In genomic region chr11:112783401-112784346, GRCm38 (mm10) we compare ENCODE assay signal across 9 mouse cellular contexts. TPM values are rescaled to one million over a fixed set of nuclear protein-coding genes. Genes with fewer than 3 reads are reported as not detected.
DNase-seq lines count a peak whose midpoint lies in the region; ATAC-seq and TF ChIP-seq lines count a peak whose summit lies in the region.
"Had no signal": no experiment of that assay in that cellular context is flagged by ENCODE, and none has a peak within 500 bp of the region (broad histone marks: within the 10 kb centered on the region; RNA-seq: fewer than 3 reads in every experiment).

No protein-coding gene starts in this region.

- no peak for TF ChIP-seq EP300 in heart, adult 2 months (IDR thresholded peaks at IDR 0.05; ENCODE audit: insufficient read depth, low read depth, low read length)
- TF ChIP-seq EP300 in ES-Bruce4 (IDR thresholded peaks at IDR 0.05; ENCODE audit: insufficient read depth, low read depth, low read length), result no peak

- intact Hi-C loops in heart, adult 2 months (cut with DNase I), result loop anchor here (2.0 to 5.0 kb wide), 3 partner anchors 69 to 1126 kb away; no protein-coding TSS in a partner anchor
- intact Hi-C loops in heart, postnatal 36 days (cut with DNase I), result loop anchor here (2.0 kb wide), 2 partner anchors 67 to 381 kb away; no protein-coding TSS in a partner anchor

- TF ChIP-seq POLR2A in heart, adult 2 months (IDR thresholded peaks at IDR 0.05; ENCODE audit: insufficient read depth, low read depth, low read length), result no peak
- no peak for TF ChIP-seq POLR2A in ES-Bruce4 (IDR thresholded peaks at IDR 0.05; ENCODE audit: insufficient read depth, low read length)
- TF ChIP-seq POLR2A in embryonic fibroblast, embryonic 13.5 days (IDR thresholded peaks at IDR 0.05; ENCODE audit: low read depth, low read length), result no peak
- no peak for TF ChIP-seq POLR2A in olfactory bulb, adult 2 months (IDR thresholded peaks at IDR 0.05; ENCODE audit: insufficient read depth, low read depth, low read length)

- H3K4me1 ChIP-seq in heart, adult 2 months (ENCODE audit: control insufficient read depth, insufficient read depth, low read length), result no peaks in the 10 kb centered on the region; the same call in 1 of the 2 replicates
- no peaks in the 10 kb centered on the region for H3K4me1 ChIP-seq in ES-Bruce4 (ENCODE audit: control insufficient read depth, insufficient read depth, low read length)
- H3K4me1 ChIP-seq in embryonic fibroblast, embryonic 13.5 days (ENCODE audit: control insufficient read depth, insufficient read depth, low read length), result peaks cover 3% of the 10 kb centered on the region; the same call in 1 of the 2 replicates
- H3K4me1 ChIP-seq in limb, embryonic 10.5 days, result peaks cover 83% of the 10 kb centered on the region
- peaks cover 34% of the 10 kb centered on the region for H3K4me1 ChIP-seq in olfactory bulb, adult 2 months (ENCODE audit: control insufficient read depth, insufficient read depth, low read length)

- H3K4me3 ChIP-seq in heart, adult 2 months, result peak overlapping the region; percentile 34; the same call in 1 of the 2 replicates
- peak overlapping the region; percentile 59 for H3K4me3 ChIP-seq in ES-Bruce4 (ENCODE audit: low read depth, low read length)
- H3K4me3 ChIP-seq in embryonic fibroblast, embryonic 13.5 days (ENCODE audit: insufficient read depth, low read length), result peak overlapping the region; percentile 76
- H3K4me3 ChIP-seq in limb, embryonic 10.5 days, result peak overlapping the region; percentile 78
- peak overlapping the region; percentile 47 for H3K4me3 ChIP-seq in olfactory bulb, adult 2 months (ENCODE audit: insufficient read depth, low read depth, low read length)

- 3% methylated on average over 42 of the region's 42 CpGs for WGBS in heart, adult 2 months
- under 1% methylated on average over 42 of the region's 42 CpGs for WGBS in limb, embryonic 10.5 days
- WGBS in olfactory bulb, adult 2 months, result under 1% methylated on average over 42 of the region's 42 CpGs

- H3K27me3 ChIP-seq in heart, adult 2 months (ENCODE audit: control insufficient read depth, insufficient read depth, low read length), result peaks cover 30% of the 10 kb centered on the region
- peaks cover 35% of the 10 kb centered on the region for H3K27me3 ChIP-seq in ES-Bruce4 (ENCODE audit: control insufficient read depth, insufficient read depth, low read length, poor library complexity, severe bottlenecking)
- peaks cover 24% of the 10 kb centered on the region for H3K27me3 ChIP-seq in limb, embryonic 10.5 days (ENCODE audit: low read depth, poor library complexity, severe bottlenecking)
- H3K27me3 ChIP-seq: Patski had no signal

- H3K27ac ChIP-seq in heart, adult 2 months, result no peak overlapping the region
- no peak overlapping the region for H3K27ac ChIP-seq in ES-Bruce4 (ENCODE audit: insufficient read depth, low read length)
- peak overlapping the region; percentile 28; the same call in 1 of the 2 replicates for H3K27ac ChIP-seq in embryonic fibroblast, embryonic 13.5 days (ENCODE audit: insufficient read depth, low read length)
- peak overlapping the region; percentile 93 for H3K27ac ChIP-seq in limb, embryonic 10.5 days
- no peak overlapping the region; the same call in 1 of the 2 replicates for H3K27ac ChIP-seq in olfactory bulb, adult 2 months (ENCODE audit: insufficient read depth, low read depth, low read length)

- DNase-seq in heart, adult 2 months, result peak; percentile 8 to 33
- DNase-seq in heart, postnatal 36 days, result no peak
- DNase-seq in limb, embryonic 10.5 days (ENCODE audit: low spot score), result peak; percentile 67
- DNase-seq in cerebellum, adult 11 months, result no peak

- no peak overlapping the region for H3K9ac ChIP-seq in heart, adult 2 months (ENCODE audit: low read depth, low read length)
- no peak overlapping the region for H3K9ac ChIP-seq in ES-Bruce4 (ENCODE audit: low read depth, poor library complexity, severe bottlenecking)

- H3K9me3 ChIP-seq in ES-Bruce4 (replicated peaks; ENCODE audit: control insufficient read depth, insufficient read depth, low read length, poor library complexity, severe bottlenecking), result no peaks in the 10 kb centered on the region
- H3K9me3 ChIP-seq in limb, embryonic 10.5 days (replicated peaks), result no peaks in the 10 kb centered on the region

- H3K79me2 ChIP-seq in heart, adult 2 months (replicated peaks; ENCODE audit: control insufficient read depth, insufficient read depth, low read length), result no peaks in the 10 kb centered on the region

- no peak for ATAC-seq in megakaryocyte, adult 5-6 weeks (ENCODE audit: poor library complexity, severe bottlenecking)

- no peak for TF ChIP-seq CTCF in heart, adult 2 months (IDR thresholded peaks at IDR 0.05)
- no peak for TF ChIP-seq CTCF in ES-Bruce4 (IDR thresholded peaks at IDR 0.05; ENCODE audit: low read depth, low read length)
- TF ChIP-seq CTCF in embryonic fibroblast, embryonic 13.5 days (IDR thresholded peaks at IDR 0.05; ENCODE audit: borderline replicate concordance, insufficient read depth, low read length), result no peak
- TF ChIP-seq CTCF in olfactory bulb, adult 2 months (IDR thresholded peaks at IDR 0.05; ENCODE audit: insufficient read depth, low read depth, low read length), result no peak

- H3K36me3 ChIP-seq in heart, adult 2 months (ENCODE audit: control insufficient read depth, insufficient read depth, low read length), result no peaks in the 10 kb centered on the region
- no peaks in the 10 kb centered on the region for H3K36me3 ChIP-seq in ES-Bruce4 (ENCODE audit: control insufficient read depth, insufficient read depth, low read length, poor library complexity, severe bottlenecking)
- H3K36me3 ChIP-seq in limb, embryonic 10.5 days, result peaks cover 21% of the 10 kb centered on the region

RNA-seq across cellular contexts. Expression of gene Sox9, which starts 1.6 kb away (rescaled TPM):
- total RNA-seq in heart, adult 2 months (2021), result 1 to 10 TPM; 1.3 to 1.5 TPM
- polyA plus RNA-seq in heart, adult 2 months (2012; rRNA removed), result 1.9 and 2.7 TPM in 2 replicates
- 1 to 10 TPM; 1.8 to 2.6 TPM for total RNA-seq in heart, postnatal 36 days (2021)
- polyA plus RNA-seq in ES-Bruce4 (2011; ENCODE audit: insufficient read depth, insufficient read length, low read depth, missing spikeins), result 0.33 and 0.43 TPM in 2 replicates
- 8.1 and 14.6 TPM in 2 replicates for polyA plus RNA-seq in embryonic fibroblast, embryonic 13.5 days (2011; ENCODE audit: insufficient read length, low read depth, missing spikeins)
- 85.1 and 169 TPM in 2 replicates for polyA plus RNA-seq in limb, embryonic 10.5 days (2016; fragmentation: Nextera tagmentation; extraction: Ambion mirVana)
- not detected in 2 replicates for polyA plus RNA-seq in olfactory bulb, adult 2 months (2012; ENCODE audit: insufficient read depth, insufficient read length, low replicate concordance, missing spikeins)
- total RNA-seq in megakaryocyte, adult 5-6 weeks (2015), result not detected in 2 replicates
- total RNA-seq in megakaryocyte, adult 5-6 weeks (2017), result not detected in 2 replicates

Comparison
In these comparisons a context has a peak if more than half of its experiments do, and no peak if none do; other contexts are left out.
1. DNase-seq: peak in heart, adult 2 months (2 of 2) and limb, embryonic 10.5 days (single experiment); none in heart, postnatal 36 days (0 of 2) and cerebellum, adult 11 months (single experiment).
2. H3K27ac ChIP-seq: peak in embryonic fibroblast, embryonic 13.5 days (single experiment) and limb, embryonic 10.5 days (single experiment); none in heart, adult 2 months (single experiment), ES-Bruce4 (single experiment) and olfactory bulb, adult 2 months (single experiment).
3. Peak in every context shown above with its lines, with median percentiles within 50 percentile points of each other: H3K4me3 ChIP-seq.